Mouse (Mus musculus) heart, embryonic 14.5 days (tissue): Measurements from ENCODE around the gene Dennd4a. TPM values are rescaled to one million over a fixed set of nuclear protein-coding genes. Genes with fewer than 3 reads are reported as not detected.

ENCODE experiments used
- ATAC-seq: fragments of 200-750 bp; cut with Nextera tagmentation; 2 replicates; pipeline ENCODE4 v1.8.0; 2017; ENCODE audit warnings: low read depth, moderate TSS enrichment; ENCODE audit not compliant: insufficient number of reproducible peaks, insufficient read depth, low FRiP score
- H3K27ac ChIP-seq, 2 experiments: fragments of 200-500 bp in 1 of 2; fragments of 300-500 bp in 1 of 2; sonication (generic) in 1 of 2; replicated peaks in 1 of 2; 2 replicates each; pipeline ENCODE4 v1.5.1; 2012 to 2014; ENCODE audit warnings: low read depth in 2 of 2, low read length in 2 of 2, control low read depth in 1 of 2, mild to moderate bottlenecking in 1 of 2, mixed read lengths in 1 of 2; ENCODE audit not compliant: control insufficient read depth in 1 of 2, insufficient read depth in 1 of 2
- H3K27me3 ChIP-seq: fragments of 300-500 bp; sonication (generic); 2 replicates; pipeline ENCODE4 v1.6.1; 2014; ENCODE audit warnings: mild to moderate bottlenecking, low read length, control low read depth; ENCODE audit not compliant: control insufficient read depth, insufficient read depth
- H3K36me3 ChIP-seq: fragments of 300-500 bp; sonication (generic); 2 replicates; pipeline ENCODE4 v1.6.1; 2014; ENCODE audit warnings: mild to moderate bottlenecking, control low read depth, low read length, mixed read lengths; ENCODE audit not compliant: control insufficient read depth, insufficient read depth
- H3K4me1 ChIP-seq, 2 experiments: fragments of 200-500 bp in 1 of 2; fragments of 300-500 bp in 1 of 2; sonication (generic) in 1 of 2; 2 replicates each; pipeline ENCODE4 v1.6.1; 2012 to 2014; ENCODE audit warnings: low read length in 2 of 2, control low read depth in 1 of 2, mixed read lengths in 1 of 2; ENCODE audit not compliant: control insufficient read depth in 2 of 2, insufficient read depth in 2 of 2
- H3K4me2 ChIP-seq: fragments of 300-500 bp; sonication (generic); 2 replicates; pipeline ENCODE4 v1.6.1; 2014; ENCODE audit warnings: mild to moderate bottlenecking, low read length
- H3K4me3 ChIP-seq, 2 experiments: fragments of 200-500 bp in 1 of 2; fragments of 300-500 bp in 1 of 2; sonication (generic) in 1 of 2; 2 replicates each; pipeline ENCODE4 v1.5.1; 2012 to 2014; ENCODE audit warnings: low read length in 2 of 2, mild to moderate bottlenecking in 2 of 2, control low read depth in 1 of 2, low read depth in 1 of 2, moderate library complexity in 1 of 2; ENCODE audit not compliant: control insufficient read depth in 1 of 2, insufficient read depth in 1 of 2
- H3K9ac ChIP-seq: fragments of 300-500 bp; sonication (generic); 2 replicates; pipeline ENCODE4 v1.6.1; 2014; ENCODE audit warnings: mild to moderate bottlenecking, low read length
- H3K9me3 ChIP-seq: fragments of 300-500 bp; sonication (generic); 2 replicates; pipeline ENCODE4 v1.6.1; 2016; ENCODE audit warnings: low read length, control low read depth; ENCODE audit not compliant: control insufficient read depth
- WGBS: fragments of 180-500 bp; shearing (Covaris S2); extraction: QIAGEN DNeasy Blood & Tissue Kit; methylation state at CpG from one replicate; pipeline ENCODE4 v1.1.7; 2014; 5-methylcytosine and 5-hydroxymethylcytosine counted together
- polyA plus RNA-seq: library from polyadenylated mRNA; unstranded; fragments of >200 nt; fragmentation: Nextera tagmentation; extraction: Ambion mirVana; gene quantifications from 2 replicates; pipeline ENCODE4 v1.2.1, GENCODE M21; 2014

Dennd4a gene
- polyA plus RNA-seq, 1 experiment from 2014 or later = 6.0 TPM

GRCm38 (mm10) chr9:64947483-64948095 lies 136.4 kb downstream of the Dennd4a start:
- Histone ChIP-seq H3K4me1 (peaks cover 0 to 8% of the 10 kb centered on the region in 2 experiments; a peak in 1 of 4 replicates), H3K27ac (no peak overlapping the region), H3K4me3 (no peak overlapping the region), H3K27me3 (peaks cover 30% of the 10 kb centered on the region), H3K4me2 (no peak overlapping the region), H3K36me3 (no peaks in the 10 kb centered on the region), H3K9me3 (no peaks in the 10 kb centered on the region), H3K9ac (no peak overlapping the region)
- ATAC-seq = no peak
- WGBS = 75% methylated on average over 9 of the region's 9 CpGs

- H3K9ac ChIP-seq = no peak within 1 kb of the TSS
- no peak within 1 kb of the TSS for H3K4me3 ChIP-seq
- no peak within 1 kb of the TSS for H3K27ac ChIP-seq
- no peaks in the 10 kb centered on the region for H3K9me3 ChIP-seq
- H3K27me3 ChIP-seq = peaks cover 38% of the 10 kb centered on the region
- peaks cover 0 to 6% of the 10 kb centered on the region in 2 experiments; a peak in 1 of 4 replicates for H3K4me1 ChIP-seq
- no peaks in the 10 kb centered on the region for H3K36me3 ChIP-seq
- 32% methylated on average over 11 of the region's 11 CpGs for WGBS
- ATAC-seq = no peak
- no peak within 1 kb of the TSS for H3K4me2 ChIP-seq
Observed at GRCm38 (mm10) chr9:64951161-64951657, 140.1 kb downstream of the Dennd4a start, which contains the start of gene Slc24a1. Gene Slc24a1, minus strand, starts transcription at chr9:64951607.

GRCm38 (mm10) chr9:64952055-64952454 lies 140.9 kb downstream of the Dennd4a start:
- no peak overlapping the region for H3K4me2 ChIP-seq
- no peaks in the 10 kb centered on the region for H3K9me3 ChIP-seq
- no peak overlapping the region for H3K27ac ChIP-seq
- H3K36me3 ChIP-seq = no peaks in the 10 kb centered on the region
- no peak for ATAC-seq
- H3K4me1 ChIP-seq = peaks cover 0 to 6% of the 10 kb centered on the region in 2 experiments; a peak in 1 of 4 replicates
- H3K9ac ChIP-seq = no peak overlapping the region
- H3K4me3 ChIP-seq = no peak overlapping the region
- peaks cover 38% of the 10 kb centered on the region for H3K27me3 ChIP-seq
- WGBS = 21% methylated on average over 5 of the region's 5 CpGs

GRCm38 (mm10) chr9:64953190-64953589 lies 142.1 kb downstream of the Dennd4a start:
- no peak overlapping the region for H3K9ac ChIP-seq
- peaks cover 0 to 6% of the 10 kb centered on the region in 2 experiments; a peak in 1 of 4 replicates for H3K4me1 ChIP-seq
- no peak for ATAC-seq
- no peak overlapping the region for H3K4me2 ChIP-seq
- no peak overlapping the region for H3K4me3 ChIP-seq
- WGBS = 35% methylated on average over 7 of the region's 7 CpGs
- no peak overlapping the region for H3K27ac ChIP-seq
- H3K27me3 ChIP-seq = peaks cover 38% of the 10 kb centered on the region
- H3K9me3 ChIP-seq = no peaks in the 10 kb centered on the region
- no peaks in the 10 kb centered on the region for H3K36me3 ChIP-seq

GRCm38 (mm10) chr9:64956337-64956736 lies 145.2 kb downstream of the Dennd4a start:
- WGBS = 22% methylated on average over 12 of the region's 12 CpGs
- Histone ChIP-seq H3K36me3 (no peaks in the 10 kb centered on the region), H3K4me2 (peak overlapping the region; percentile 46), H3K27ac (0 out of 4 replicates have a peak overlapping the region, but pooled peaks of 1 of the 2 experiments have one; percentile 45), H3K4me3 (no peak overlapping the region), H3K9me3 (no peaks in the 10 kb centered on the region), H3K27me3 (peaks cover 21% of the 10 kb centered on the region), H3K4me1 (peaks cover 2 to 6% of the 10 kb centered on the region in 2 experiments; a peak in 3 of 4 replicates), H3K9ac (no peak overlapping the region)
- no peak for ATAC-seq

- Histone ChIP-seq H3K27me3 (peaks cover 14% of the 10 kb centered on the region), H3K4me1 (peaks cover 2 to 13% of the 10 kb centered on the region in 2 experiments; a peak in 3 of 4 replicates), H3K36me3 (0 out of 2 replicates have a peak, but pooled peaks cover 4% of the 10 kb centered on the region), H3K9ac (no peak overlapping the region), H3K4me3 (no peak overlapping the region), H3K27ac (no peak overlapping the region), H3K4me2 (no peak overlapping the region), H3K9me3 (no peaks in the 10 kb centered on the region)
- no peak for ATAC-seq
- 82% methylated on average over 3 of the region's 3 CpGs for WGBS
Observed at GRCm38 (mm10) chr9:64957276-64957675, 146.1 kb downstream of the Dennd4a start.

- 4% methylated on average over 29 of the region's 29 CpGs for WGBS
Observed at GRCm38 (mm10) chr9:64960117-64960977, 149.2 kb downstream of the Dennd4a start, which contains the start of gene Ints14. Gene Ints14, plus strand, starts transcription at chr9:64960905.

More at GRCm38 (mm10) chr9:64960117-64960977, 149.2 kb downstream of the Dennd4a start, which contains the start of gene Ints14:
- peak; percentile 93 for ATAC-seq
- Histone ChIP-seq H3K4me3 (peak within 1 kb of the TSS; percentile 59 to 95), H3K9ac (peak within 1 kb of the TSS; percentile 81), H3K27me3 (no peaks in the 10 kb centered on the region), H3K4me1 (peaks cover 2 to 13% of the 10 kb centered on the region in 2 experiments; a peak in 3 of 4 replicates), H3K27ac (peak within 1 kb of the TSS; percentile 86 to 95), H3K9me3 (no peaks in the 10 kb centered on the region), H3K36me3 (peaks cover 31% of the 10 kb centered on the region), H3K4me2 (peak within 1 kb of the TSS; percentile 82)
